Mouse (Mus musculus) lung, embryonic 15.5 days (tissue): Measurements from ENCODE around the gene Iqcf3. TPM values are rescaled to one million over a fixed set of nuclear protein-coding genes. Genes with fewer than 3 reads are reported as not detected.
A peak's percentile ranks its signal among the peaks of the same experiment; 100 is the strongest.
"Not testable (repeated sequence)": the region's sequence is repeated elsewhere in the genome, so short reads cannot be mapped to it uniquely, and the experiment has no call there.

Experiments used
- ATAC-seq: fragments of 200-750 bp; cut with Nextera tagmentation; 2 replicates; pipeline ENCODE4 v1.8.0; 2017; ENCODE audit warnings: moderate number of reproducible peaks, borderline replicate concordance; ENCODE audit not compliant: low FRiP score, low TSS enrichment; ENCODE audit errors: extremely low read depth
- H3K27ac ChIP-seq: fragments of 300-500 bp; sonication (generic); 2 replicates; pipeline ENCODE4 v1.5.1; 2015; ENCODE audit warnings: moderate library complexity, mild to moderate bottlenecking, inconsistent platforms
- H3K27me3 ChIP-seq: fragments of 300-500 bp; sonication (generic); 2 replicates; pipeline ENCODE4 v1.6.1; 2015; ENCODE audit warnings: inconsistent platforms
- H3K36me3 ChIP-seq: fragments of 300-500 bp; sonication (generic); 2 replicates; pipeline ENCODE4 v1.6.1; 2015; ENCODE audit warnings: inconsistent platforms
- H3K4me1 ChIP-seq: fragments of 300-500 bp; sonication (generic); 2 replicates; pipeline ENCODE4 v1.6.1; 2015; ENCODE audit warnings: inconsistent platforms
- H3K4me2 ChIP-seq: fragments of 300-500 bp; sonication (generic); 2 replicates; pipeline ENCODE4 v1.6.1; 2015; ENCODE audit warnings: inconsistent platforms, mild to moderate bottlenecking, moderate library complexity
- H3K4me3 ChIP-seq: fragments of 300-500 bp; sonication (generic); 2 replicates; pipeline ENCODE4 v1.5.1; 2015; ENCODE audit warnings: mild to moderate bottlenecking, inconsistent platforms
- H3K9ac ChIP-seq: fragments of 300-500 bp; sonication (generic); 2 replicates; pipeline ENCODE4 v1.6.1; 2015; ENCODE audit warnings: inconsistent platforms
- H3K9me3 ChIP-seq: fragments of 300-500 bp; sonication (generic); 2 replicates; pipeline ENCODE4 v1.6.1; 2016; ENCODE audit warnings: inconsistent platforms
- WGBS: fragments of 180-500 bp; shearing (Covaris S2); methylation state at CpG from one replicate; pipeline ENCODE4 v1.1.7; 2015; 5-methylcytosine and 5-hydroxymethylcytosine counted together
- polyA plus RNA-seq: library from polyadenylated mRNA; unstranded; fragments of >200 nt; fragmentation: Nextera tagmentation; extraction: Ambion mirVana; gene quantifications from 2 replicates; pipeline ENCODE4 v1.2.1, GENCODE M21; 2015

Iqcf3 gene
- polyA plus RNA-seq, 1 experiment from 2014 or later = not detected

- Histone ChIP-seq H3K27ac (no peak overlapping the region), H3K4me2 (no peak overlapping the region), H3K9me3 (no peaks in the 10 kb centered on the region), H3K27me3 (no peaks in the 10 kb centered on the region), H3K36me3 (no peaks in the 10 kb centered on the region), H3K4me1 (no peaks in the 10 kb centered on the region), H3K4me3 (no peak overlapping the region), H3K9ac (no peak overlapping the region)
- whole genome bisulfite sequencing = 77% methylated on average over 6 of the region's 6 CpGs
- ATAC-seq = no peak
Measured at GRCm38 (mm10) chr9:106504246-106504645, 57.2 kb downstream of the Iqcf3 start.

GRCm38 (mm10) chr9:106501846-106502245 is 59.6 kb downstream of the Iqcf3 start:
- no peak overlapping the region for H3K4me2 ChIP-seq
- WGBS = 82% methylated on average over 22 of the region's 22 CpGs
- H3K27me3 ChIP-seq = no peaks in the 10 kb centered on the region
- no peaks in the 10 kb centered on the region for H3K4me1 ChIP-seq
- no peak overlapping the region for H3K4me3 ChIP-seq
- H3K27ac ChIP-seq = no peak overlapping the region
- ATAC-seq = no peak
- no peaks in the 10 kb centered on the region for H3K36me3 ChIP-seq
- H3K9ac ChIP-seq = no peak overlapping the region
- no peaks in the 10 kb centered on the region for H3K9me3 ChIP-seq

GRCm38 (mm10) chr9:106499667-106500066 is 61.8 kb downstream of the Iqcf3 start, which contains the start of gene Iqcf1:
TSS of gene Iqcf1 (plus strand) at chr9:106499967.
- H3K9me3 ChIP-seq = no peaks in the 10 kb centered on the region
- H3K27ac ChIP-seq = no peak within 1 kb of the TSS
- ATAC-seq = no peak
- WGBS = 93% methylated on average over 6 of the region's 6 CpGs
- no peaks in the 10 kb centered on the region for H3K36me3 ChIP-seq
- H3K4me2 ChIP-seq = no peak within 1 kb of the TSS
- no peak within 1 kb of the TSS for H3K9ac ChIP-seq
- H3K27me3 ChIP-seq = no peaks in the 10 kb centered on the region
- H3K4me1 ChIP-seq = no peaks in the 10 kb centered on the region
- H3K4me3 ChIP-seq = no peak within 1 kb of the TSS

- ATAC-seq, H3K4me3 ChIP-seq: not testable (repeated sequence)
Measured at GRCm38 (mm10) chr9:106487602-106488001, 73.8 kb downstream of the Iqcf3 start.

GRCm38 (mm10) chr9:106485076-106485475 is 76.4 kb downstream of the Iqcf3 start:
- Histone ChIP-seq H3K27ac (no peak overlapping the region), H3K4me3 (no peak overlapping the region), H3K36me3 (peaks cover 35% of the 10 kb centered on the region), H3K27me3 (no peaks in the 10 kb centered on the region), H3K4me2 (no peak overlapping the region), H3K4me1 (no peaks in the 10 kb centered on the region), H3K9ac (no peak overlapping the region), H3K9me3 (no peaks in the 10 kb centered on the region)
- WGBS = 89% methylated on average over 10 of the region's 10 CpGs
- no peak; the same call in 1 of the 2 replicates for ATAC-seq

More at GRCm38 (mm10) chr9:106487602-106488001, 73.8 kb downstream of the Iqcf3 start:
- not testable (repeated sequence) for H3K9me3 ChIP-seq, H3K27ac ChIP-seq, H3K9ac ChIP-seq, H3K4me2 ChIP-seq, H3K27me3 ChIP-seq, H3K4me1 ChIP-seq
- peaks cover 26% of the 10 kb centered on the region for H3K36me3 ChIP-seq
- 81% methylated on average over 6 of the region's 6 CpGs for WGBS

- no peak for ATAC-seq
- no peaks in the 10 kb centered on the region for H3K27me3 ChIP-seq
- peaks cover 2% of the 10 kb centered on the region for H3K4me1 ChIP-seq
- no peak overlapping the region for H3K27ac ChIP-seq
- peaks cover 35% of the 10 kb centered on the region for H3K36me3 ChIP-seq
- no peak overlapping the region for H3K4me2 ChIP-seq
- H3K4me3 ChIP-seq = no peak overlapping the region
- H3K9ac ChIP-seq = no peak overlapping the region
- no peaks in the 10 kb centered on the region for H3K9me3 ChIP-seq
- 84% methylated on average over 17 of the region's 17 CpGs for WGBS
Measured at GRCm38 (mm10) chr9:106483606-106484005, 77.8 kb downstream of the Iqcf3 start.

GRCm38 (mm10) chr9:106483136-106483535 is 78.3 kb downstream of the Iqcf3 start:
- ATAC-seq = no peak
- WGBS = 92% methylated on average over 10 of the region's 10 CpGs
- Histone ChIP-seq H3K36me3 (peaks cover 35% of the 10 kb centered on the region), H3K9ac (no peak overlapping the region), H3K9me3 (no peaks in the 10 kb centered on the region), H3K4me1 (peaks cover 7% of the 10 kb centered on the region), H3K4me2 (no peak overlapping the region), H3K27me3 (no peaks in the 10 kb centered on the region), H3K4me3 (no peak overlapping the region), H3K27ac (no peak overlapping the region)

GRCm38 (mm10) chr9:106482578-106483115 is 78.8 kb downstream of the Iqcf3 start:
- no peak overlapping the region for H3K4me3 ChIP-seq
- H3K27ac ChIP-seq = no peak overlapping the region
- peaks cover 35% of the 10 kb centered on the region for H3K36me3 ChIP-seq
- WGBS = 84% methylated on average over 17 of the region's 17 CpGs
- no peaks in the 10 kb centered on the region for H3K27me3 ChIP-seq
- peaks cover 12% of the 10 kb centered on the region for H3K4me1 ChIP-seq
- H3K4me2 ChIP-seq = no peak overlapping the region
- no peak for ATAC-seq
- H3K9me3 ChIP-seq = no peaks in the 10 kb centered on the region
- H3K9ac ChIP-seq = no peak overlapping the region

GRCm38 (mm10) chr9:106481676-106482075 is 79.8 kb downstream of the Iqcf3 start:
- H3K27me3 ChIP-seq = no peaks in the 10 kb centered on the region
- H3K36me3 ChIP-seq = peaks cover 35% of the 10 kb centered on the region
- peaks cover 13% of the 10 kb centered on the region for H3K4me1 ChIP-seq
- H3K27ac ChIP-seq = no peak overlapping the region
- H3K4me2 ChIP-seq = no peak overlapping the region
- H3K4me3 ChIP-seq = no peak overlapping the region
- H3K9me3 ChIP-seq = no peaks in the 10 kb centered on the region
- ATAC-seq = no peak
- no peak overlapping the region for H3K9ac ChIP-seq
- WGBS = 90% methylated on average over 13 of the region's 13 CpGs

- WGBS = 93% methylated on average over 14 of the region's 15 CpGs
- Histone ChIP-seq H3K4me3 (no peak overlapping the region), H3K4me1 (peaks cover 19% of the 10 kb centered on the region), H3K4me2 (no peak overlapping the region), H3K36me3 (peaks cover 31% of the 10 kb centered on the region), H3K9me3 (no peaks in the 10 kb centered on the region), H3K9ac (no peak overlapping the region), H3K27ac (no peak overlapping the region), H3K27me3 (no peaks in the 10 kb centered on the region)
- no peak for ATAC-seq
Measured at GRCm38 (mm10) chr9:106481075-106481474, 80.4 kb downstream of the Iqcf3 start.

- peaks cover 31% of the 10 kb centered on the region for H3K36me3 ChIP-seq
- H3K4me3 ChIP-seq = no peak overlapping the region
- H3K27ac ChIP-seq = no peak overlapping the region
- H3K27me3 ChIP-seq = no peaks in the 10 kb centered on the region
- H3K4me2 ChIP-seq = no peak overlapping the region
- peaks cover 25% of the 10 kb centered on the region for H3K4me1 ChIP-seq
- 92% methylated on average over 7 of the region's 7 CpGs for WGBS
- H3K9me3 ChIP-seq = no peaks in the 10 kb centered on the region
- no peak overlapping the region for H3K9ac ChIP-seq
- ATAC-seq = no peak
Measured at GRCm38 (mm10) chr9:106480541-106480940, 80.9 kb downstream of the Iqcf3 start.

GRCm38 (mm10) chr9:106478101-106478500 is 83.3 kb downstream of the Iqcf3 start:
- Histone ChIP-seq H3K4me2 (peak overlapping the region; percentile 93), H3K4me1 (peaks cover 43% of the 10 kb centered on the region), H3K36me3 (peaks cover 14% of the 10 kb centered on the region), H3K27ac (no peak overlapping the region), H3K9me3 (no peaks in the 10 kb centered on the region), H3K27me3 (no peaks in the 10 kb centered on the region), H3K9ac (peak overlapping the region; percentile 57), H3K4me3 (peak overlapping the region; percentile 74)
- no peak for ATAC-seq
- 75% methylated on average over 9 of the region's 9 CpGs for WGBS

- WGBS = under 1% methylated on average over 16 of the region's 16 CpGs
- Histone ChIP-seq H3K4me1 (peaks cover 47% of the 10 kb centered on the region), H3K4me2 (peak overlapping the region; percentile 93), H3K9ac (peak overlapping the region; percentile 57), H3K27me3 (no peaks in the 10 kb centered on the region), H3K4me3 (peak overlapping the region; percentile 74), H3K9me3 (no peaks in the 10 kb centered on the region), H3K36me3 (peaks cover 9% of the 10 kb centered on the region; the same call in 1 of the 2 replicates), H3K27ac (no peak overlapping the region)
- no peak for ATAC-seq
Measured at GRCm38 (mm10) chr9:106477649-106478048, 83.8 kb downstream of the Iqcf3 start.
